Mouse (Mus musculus) midbrain, embryonic 15.5 days (tissue): Measurements from ENCODE around the gene Copz1. TPM values are rescaled to one million over a fixed set of nuclear protein-coding genes. Genes with fewer than 3 reads are reported as not detected.

Experiments
- ATAC-seq: fragments of 200-750 bp; cut with Nextera tagmentation; replicated peaks from 2 replicates; pipeline ENCODE4 v1.8.0; 2017; ENCODE audit warnings: moderate TSS enrichment
- H3K27ac ChIP-seq: fragments of 300-500 bp; sonication (generic); 2 replicates; pipeline ENCODE4 v1.5.1; 2015; ENCODE audit warnings: mild to moderate bottlenecking, inconsistent platforms
- H3K27me3 ChIP-seq: fragments of 300-500 bp; sonication (generic); replicated peaks from 2 replicates; pipeline ENCODE4 v1.6.1; 2015; ENCODE audit warnings: inconsistent platforms
- H3K36me3 ChIP-seq: fragments of 300-500 bp; sonication (generic); replicated peaks from 2 replicates; pipeline ENCODE4 v1.6.1; 2015; ENCODE audit warnings: inconsistent platforms
- H3K4me1 ChIP-seq: fragments of 300-500 bp; sonication (generic); 2 replicates; pipeline ENCODE4 v1.6.1; 2015; ENCODE audit warnings: inconsistent platforms
- H3K4me2 ChIP-seq: fragments of 300-500 bp; sonication (generic); 2 replicates; pipeline ENCODE4 v1.6.1; 2015; ENCODE audit warnings: inconsistent platforms, mild to moderate bottlenecking, moderate library complexity
- H3K4me3 ChIP-seq: fragments of 300-500 bp; sonication (generic); 2 replicates; pipeline ENCODE4 v1.5.1; 2015; ENCODE audit warnings: mild to moderate bottlenecking, inconsistent platforms
- H3K9ac ChIP-seq: fragments of 300-500 bp; sonication (generic); 2 replicates; pipeline ENCODE4 v1.6.1; 2015; ENCODE audit warnings: mild to moderate bottlenecking, inconsistent platforms
- H3K9me3 ChIP-seq: fragments of 300-500 bp; sonication (generic); 2 replicates; pipeline ENCODE4 v1.6.1; 2016; ENCODE audit warnings: inconsistent platforms
- WGBS: fragments of 180-500 bp; shearing (Covaris S2); methylation state at CpG from one replicate; pipeline ENCODE4 v1.1.7; 2015; ENCODE audit warnings: mixed read lengths; 5-methylcytosine and 5-hydroxymethylcytosine counted together
- polyA plus RNA-seq: library from polyadenylated mRNA; unstranded; fragments of >200 nt; fragmentation: Nextera tagmentation; extraction: Ambion mirVana; gene quantifications from 2 replicates; pipeline ENCODE4 v1.2.1, GENCODE M21; 2015

Copz1 gene
- polyA plus RNA-seq, 1 experiment from 2014 or later: 197 TPM

DNA sequence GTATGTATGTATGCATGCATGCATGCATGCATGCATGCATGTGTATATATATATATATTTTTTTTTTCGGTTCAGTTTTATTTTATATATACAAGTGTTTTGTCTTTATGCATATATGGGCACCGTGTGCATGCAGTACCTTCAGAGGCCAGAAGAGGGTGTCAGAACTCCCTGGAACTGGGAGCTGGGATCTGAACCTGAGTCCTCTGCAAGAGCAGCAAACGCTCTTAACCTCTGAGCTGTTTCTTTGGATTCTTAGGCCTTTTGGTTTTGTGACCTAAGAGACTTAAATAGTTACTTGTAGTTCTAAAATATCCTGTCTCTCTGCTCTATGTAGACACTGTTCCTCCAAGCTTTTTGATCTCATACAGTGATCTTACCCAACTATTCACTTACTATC lies 11.6 kb downstream of the Copz1 start:
- H3K4me2 ChIP-seq: no peak overlapping the region
- 53% methylated on average over 3 of the region's 3 CpGs for WGBS
- H3K4me3 ChIP-seq: no peak overlapping the region
- H3K9me3 ChIP-seq: no peaks in the 10 kb centered on the region
- ATAC-seq: no peak
- H3K27ac ChIP-seq: no peak overlapping the region
- peaks cover 15% of the 10 kb centered on the region for H3K4me1 ChIP-seq
- no peaks in the 10 kb centered on the region for H3K36me3 ChIP-seq
- no peak overlapping the region for H3K9ac ChIP-seq
- no peaks in the 10 kb centered on the region for H3K27me3 ChIP-seq

DNA sequence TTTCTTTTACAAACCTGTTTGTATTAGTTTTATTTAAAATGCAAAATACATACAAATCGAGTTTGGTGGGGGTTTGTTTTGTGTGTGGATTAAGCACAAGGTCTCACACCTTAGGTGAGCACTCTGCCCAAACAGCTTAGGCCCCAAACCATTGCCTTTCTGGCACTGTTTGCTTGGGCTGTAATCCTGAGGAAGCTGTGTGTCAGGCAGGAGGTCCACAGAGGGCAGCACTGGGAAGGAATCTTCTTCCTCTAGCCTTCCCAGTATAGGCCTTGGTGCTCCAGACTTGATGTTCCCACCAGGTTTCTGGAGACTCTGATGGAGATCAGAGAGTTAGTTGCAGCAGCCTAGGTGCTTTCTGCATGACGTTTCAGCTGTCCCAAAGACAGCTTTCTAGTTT lies 12.1 kb downstream of the Copz1 start:
- Histone ChIP-seq H3K36me3 (no peaks in the 10 kb centered on the region), H3K27me3 (no peaks in the 10 kb centered on the region), H3K27ac (peak overlapping the region; percentile 66; the same call in 1 of the 2 replicates), H3K4me3 (no peak overlapping the region), H3K9ac (no peak overlapping the region), H3K9me3 (no peaks in the 10 kb centered on the region), H3K4me1 (peaks cover 19% of the 10 kb centered on the region), H3K4me2 (no peak overlapping the region)
- no peak for ATAC-seq
- 48% methylated on average over 2 of the region's 2 CpGs for whole genome bisulfite sequencing

GRCm38 (mm10) chr15:103285778-103286417 lies 13.4 kb downstream of the Copz1 start:
- Histone ChIP-seq H3K9ac (no peak overlapping the region), H3K27me3 (no peaks in the 10 kb centered on the region), H3K27ac (peak overlapping the region; percentile 66), H3K36me3 (peaks cover 5% of the 10 kb centered on the region), H3K4me1 (peaks cover 23% of the 10 kb centered on the region), H3K4me2 (no peak overlapping the region), H3K4me3 (no peak overlapping the region), H3K9me3 (no peaks in the 10 kb centered on the region)
- 53% methylated on average over 1 of the region's 1 CpGs for WGBS
- 0 out of 2 replicates have a peak, but pooled peaks have one; percentile 37 for ATAC-seq

DNA sequence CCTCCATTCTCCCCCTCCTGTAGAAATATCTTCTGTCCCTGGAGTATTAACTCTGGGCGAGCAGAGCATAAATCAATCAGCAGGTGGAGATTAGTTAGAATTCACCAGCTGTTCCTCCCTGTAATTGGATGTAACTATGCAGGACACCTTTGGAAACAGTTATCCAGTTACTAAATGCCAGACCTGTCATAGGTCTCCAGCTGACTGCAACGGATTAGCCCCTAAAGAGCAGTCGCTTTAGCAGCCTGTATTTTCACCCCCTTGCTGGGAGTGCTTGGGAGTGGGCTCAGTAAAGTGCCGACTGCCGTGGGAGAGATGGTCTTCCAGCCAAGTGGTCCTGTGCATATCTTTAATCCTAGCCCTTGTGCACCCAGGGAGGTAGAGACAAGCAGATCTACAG lies 17.1 kb downstream of the Copz1 start:
- Histone ChIP-seq H3K9ac (no peak overlapping the region), H3K27ac (peak overlapping the region; percentile 61), H3K27me3 (no peaks in the 10 kb centered on the region), H3K4me1 (peaks cover 22% of the 10 kb centered on the region), H3K4me2 (no peak overlapping the region), H3K36me3 (peaks cover 27% of the 10 kb centered on the region), H3K4me3 (no peak overlapping the region), H3K9me3 (no peaks in the 10 kb centered on the region)
- ATAC-seq: no peak
- 20% methylated on average over 5 of the region's 5 CpGs for WGBS

GRCm38 (mm10) chr15:103290417-103290816 lies 17.9 kb downstream of the Copz1 start:
- Histone ChIP-seq H3K4me2 (no peak overlapping the region), H3K4me1 (peaks cover 17% of the 10 kb centered on the region), H3K9ac (no peak overlapping the region), H3K36me3 (peaks cover 27% of the 10 kb centered on the region), H3K27ac (no peak overlapping the region), H3K27me3 (no peaks in the 10 kb centered on the region), H3K4me3 (no peak overlapping the region), H3K9me3 (no peaks in the 10 kb centered on the region)
- no peak for ATAC-seq
- WGBS: 80% methylated on average over 6 of the region's 6 CpGs

- ATAC-seq: no peak
- Histone ChIP-seq H3K9ac (no peak overlapping the region), H3K36me3 (peaks cover 27% of the 10 kb centered on the region)
These were observed 18.3 kb downstream of the Copz1 start for GRCm38 (mm10) chr15:103290843-103291242.

DNA sequence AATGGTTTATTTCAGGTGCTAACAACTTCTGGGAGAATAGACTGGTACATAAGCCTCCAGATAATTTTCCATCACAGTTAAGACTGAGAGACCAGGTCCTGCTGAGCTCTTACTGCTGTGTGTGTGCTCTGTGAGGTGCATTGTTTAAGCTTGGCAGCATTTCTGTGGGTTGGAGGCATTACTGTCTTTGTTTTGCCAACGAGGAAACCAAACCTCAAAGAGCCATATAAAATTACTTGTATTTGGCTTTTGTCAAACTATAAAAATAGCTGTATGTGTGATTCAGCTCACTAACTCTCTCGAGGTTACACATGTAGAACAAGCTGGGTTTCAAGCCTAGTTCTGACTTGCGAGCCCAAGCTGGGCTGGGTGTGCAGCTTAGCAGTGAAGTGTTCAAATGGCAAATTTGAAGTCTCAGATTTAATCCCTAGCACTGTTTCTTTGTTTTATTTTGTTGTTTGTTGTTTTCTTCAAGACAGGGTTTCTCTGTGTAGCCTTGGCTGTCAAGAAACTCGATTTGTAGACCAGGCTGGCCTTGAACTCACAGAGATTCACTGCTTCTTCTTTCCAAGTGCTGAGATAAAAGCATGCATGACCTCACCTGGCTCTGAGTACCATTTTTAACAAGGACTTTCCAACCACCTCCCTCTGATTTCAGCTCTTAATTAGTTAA lies 20.3 kb downstream of the Copz1 start:
- no peak for ATAC-seq
- WGBS: 88% methylated on average over 4 of the region's 4 CpGs
- Histone ChIP-seq H3K4me1 (peaks cover 31% of the 10 kb centered on the region), H3K27me3 (no peaks in the 10 kb centered on the region), H3K9ac (no peak overlapping the region), H3K36me3 (peaks cover 27% of the 10 kb centered on the region), H3K4me2 (no peak overlapping the region), H3K9me3 (no peaks in the 10 kb centered on the region), H3K27ac (no peak overlapping the region), H3K4me3 (no peak overlapping the region)

More at GRCm38 (mm10) chr15:103290843-103291242, 18.3 kb downstream of the Copz1 start:
- H3K27ac ChIP-seq: no peak overlapping the region
- peaks cover 16% of the 10 kb centered on the region; the same call in 1 of the 2 replicates for H3K4me1 ChIP-seq
- 94% methylated on average over 9 of the region's 9 CpGs for WGBS
- no peaks in the 10 kb centered on the region for H3K9me3 ChIP-seq
- H3K27me3 ChIP-seq: no peaks in the 10 kb centered on the region
- H3K4me3 ChIP-seq: no peak overlapping the region
- no peak overlapping the region for H3K4me2 ChIP-seq

GRCm38 (mm10) chr15:103293375-103293774 lies 20.9 kb downstream of the Copz1 start:
- no peak overlapping the region for H3K27ac ChIP-seq
- 99% methylated on average over 2 of the region's 2 CpGs for WGBS
- H3K9ac ChIP-seq: no peak overlapping the region
- H3K27me3 ChIP-seq: no peaks in the 10 kb centered on the region
- peaks cover 37% of the 10 kb centered on the region for H3K4me1 ChIP-seq
- no peak overlapping the region for H3K4me2 ChIP-seq
- H3K9me3 ChIP-seq: no peaks in the 10 kb centered on the region
- H3K36me3 ChIP-seq: peaks cover 27% of the 10 kb centered on the region
- ATAC-seq: no peak
- no peak overlapping the region for H3K4me3 ChIP-seq

- Histone ChIP-seq H3K4me1 (peaks cover 44% of the 10 kb centered on the region), H3K27me3 (no peaks in the 10 kb centered on the region), H3K27ac (no peak overlapping the region), H3K36me3 (peaks cover 27% of the 10 kb centered on the region), H3K4me3 (no peak overlapping the region), H3K9me3 (no peaks in the 10 kb centered on the region), H3K9ac (no peak overlapping the region), H3K4me2 (no peak overlapping the region)
- WGBS: 77% methylated on average over 2 of the region's 2 CpGs
- ATAC-seq: no peak
These were observed 22.1 kb downstream of the Copz1 start for GRCm38 (mm10) chr15:103294649-103295048.

DNA sequence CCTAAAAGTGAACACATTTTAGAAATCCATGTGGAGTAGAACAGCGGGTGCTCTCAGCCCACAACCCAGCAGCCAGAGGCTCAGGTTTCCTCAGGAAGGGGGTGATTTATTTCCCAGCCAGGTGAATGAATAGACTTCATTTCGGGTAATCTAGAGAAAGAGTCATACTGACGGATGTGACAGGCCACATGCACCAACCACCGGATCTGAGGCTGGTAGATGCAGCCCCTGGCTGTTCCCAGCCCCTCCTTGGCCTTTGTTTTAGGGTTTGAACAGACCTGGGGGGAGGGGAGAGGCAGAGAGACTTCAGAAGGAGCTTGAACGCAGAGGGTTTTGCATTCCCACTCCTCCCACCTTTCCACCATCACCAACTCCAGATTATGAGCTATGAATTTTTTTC lies 23.3 kb downstream of the Copz1 start:
- Histone ChIP-seq H3K4me2 (no peak overlapping the region), H3K4me1 (peaks cover 52% of the 10 kb centered on the region), H3K4me3 (no peak overlapping the region), H3K9ac (no peak overlapping the region), H3K9me3 (no peaks in the 10 kb centered on the region), H3K27ac (peak overlapping the region; percentile 14; the same call in 1 of the 2 replicates), H3K36me3 (peaks cover 22% of the 10 kb centered on the region), H3K27me3 (no peaks in the 10 kb centered on the region)
- 8% methylated on average over 5 of the region's 5 CpGs for WGBS
- ATAC-seq: no peak

DNA sequence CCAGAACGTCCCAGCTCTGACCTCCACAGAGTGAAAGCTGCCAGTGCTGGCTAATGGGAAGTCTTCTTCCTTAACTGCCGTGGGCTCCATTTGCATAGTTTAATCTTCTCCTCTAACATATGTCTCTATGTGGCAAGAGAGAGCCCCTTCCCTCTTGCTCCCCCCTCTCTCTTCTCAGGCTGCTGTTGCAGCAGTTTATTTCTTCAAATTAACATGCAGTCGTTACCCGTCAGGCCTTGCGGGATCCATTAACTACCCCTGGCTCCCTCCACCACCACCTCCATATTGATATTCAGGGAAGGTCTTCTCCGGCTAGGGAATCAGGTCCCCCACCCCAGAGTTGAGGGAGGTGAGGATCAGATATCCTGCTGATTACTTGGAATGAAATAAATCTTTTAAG lies 24.8 kb downstream of the Copz1 start:
- 37% methylated on average over 6 of the region's 6 CpGs for WGBS

DNA sequence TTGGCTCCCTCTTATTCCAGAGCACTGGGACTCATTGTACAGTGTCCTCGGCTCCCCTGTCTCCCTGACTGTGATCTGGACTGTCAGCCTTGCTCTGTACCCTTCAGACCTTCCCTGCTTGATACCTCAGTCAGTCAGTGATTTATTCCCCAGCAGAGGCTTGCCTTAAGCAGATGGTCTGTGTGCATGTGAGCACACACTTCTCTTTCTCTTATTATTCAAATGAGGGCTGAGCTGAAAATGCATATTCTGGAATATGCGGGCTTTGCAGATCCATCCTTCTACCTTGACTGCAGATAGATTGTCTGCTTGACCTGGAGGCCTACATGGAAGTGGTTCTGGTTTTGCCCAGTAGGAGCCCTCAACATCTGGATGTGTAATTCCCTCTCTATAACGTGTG lies 25.5 kb downstream of the Copz1 start:
- H3K9me3 ChIP-seq: no peaks in the 10 kb centered on the region
- H3K36me3 ChIP-seq: peaks cover 4% of the 10 kb centered on the region; the same call in 1 of the 2 replicates
- no peak overlapping the region for H3K4me3 ChIP-seq
- peak overlapping the region; percentile 98 for H3K27ac ChIP-seq
- 31% methylated on average over 3 of the region's 3 CpGs for WGBS
- peaks cover 73% of the 10 kb centered on the region for H3K4me1 ChIP-seq
- H3K9ac ChIP-seq: no peak overlapping the region
- ATAC-seq: no peak
- H3K4me2 ChIP-seq: no peak overlapping the region
- no peaks in the 10 kb centered on the region for H3K27me3 ChIP-seq

More for the DNA sequence above, 24.8 kb downstream of the Copz1 start:
- H3K9me3 ChIP-seq: no peaks in the 10 kb centered on the region
- peaks cover 66% of the 10 kb centered on the region for H3K4me1 ChIP-seq
- no peak for ATAC-seq
- H3K27me3 ChIP-seq: no peaks in the 10 kb centered on the region
- H3K9ac ChIP-seq: no peak overlapping the region
- peaks cover 10% of the 10 kb centered on the region for H3K36me3 ChIP-seq
- H3K4me2 ChIP-seq: no peak overlapping the region
- H3K4me3 ChIP-seq: no peak overlapping the region
- H3K27ac ChIP-seq: peak overlapping the region; percentile 98
